Mouse (Mus musculus): ENCODE measurements around the gene Itk. TPM values are rescaled to one million over a fixed set of nuclear protein-coding genes. Genes with fewer than 3 reads are reported as not detected.
A peak's percentile ranks its signal among the peaks of the same experiment; 100 is the strongest.

Itk gene
- polyA plus RNA-seq, 1 experiment = 11.5 TPM

- TF ChIP-seq CTCF (IDR thresholded peaks at IDR 0.05; ENCODE audit: extremely low read depth, insufficient read depth, insufficient read length, insufficient replicate concordance) (no peak), POLR2A (IDR thresholded peaks at IDR 0.05; ENCODE audit: low read depth, low read length) (no peak)
- no peak overlapping the region for H3K4me3 ChIP-seq (ENCODE audit: extremely low read depth, insufficient read depth, insufficient read length)
- DNase-seq (ENCODE audit: low read depth in 1 of 2, low spot score in 2 of 2) = no peak
- peaks cover 6% of the 10 kb centered on the region; the same call in 1 of the 2 replicates for H3K4me1 ChIP-seq (ENCODE audit: control insufficient read depth, insufficient read depth, insufficient read length)
- H3K36me3 ChIP-seq (ENCODE audit: control insufficient read depth, insufficient read depth, low read length) = peaks cover 54% of the 10 kb centered on the region
- no peak overlapping the region for H3K27ac ChIP-seq (ENCODE audit: insufficient read depth, low read length)
- 96% methylated on average over 6 of the region's 6 CpGs for WGBS
- H3K27me3 ChIP-seq (ENCODE audit: control insufficient read depth, insufficient read depth, low read length) = no peaks in the 10 kb centered on the region
Measured at GRCm38 (mm10) chr11:46283800-46284199, 105.5 kb downstream of the Itk start.

GRCm38 (mm10) chr11:46282612-46283011, 106.7 kb downstream of the Itk start:
- 97% methylated on average over 5 of the region's 5 CpGs for WGBS
- Histone ChIP-seq H3K36me3 (ENCODE audit: control insufficient read depth, insufficient read depth, low read length) (peaks cover 50% of the 10 kb centered on the region), H3K27ac (ENCODE audit: insufficient read depth, low read length) (no peak overlapping the region), H3K27me3 (ENCODE audit: control insufficient read depth, insufficient read depth, low read length) (no peaks in the 10 kb centered on the region), H3K4me1 (ENCODE audit: control insufficient read depth, insufficient read depth, insufficient read length) (peaks cover 4% of the 10 kb centered on the region; the same call in 1 of the 2 replicates), H3K4me3 (ENCODE audit: extremely low read depth, insufficient read depth, insufficient read length) (no peak overlapping the region)
- no peak for DNase-seq (ENCODE audit: low read depth in 1 of 2, low spot score in 2 of 2)
- no peak for TF ChIP-seq POLR2A (IDR thresholded peaks at IDR 0.05; ENCODE audit: low read depth, low read length)
- no peak for TF ChIP-seq CTCF (IDR thresholded peaks at IDR 0.05; ENCODE audit: extremely low read depth, insufficient read depth, insufficient read length, insufficient replicate concordance)

- no peaks in the 10 kb centered on the region; the same call in 1 of the 2 replicates for H3K4me1 ChIP-seq (ENCODE audit: control insufficient read depth, insufficient read depth, insufficient read length)
- H3K4me3 ChIP-seq (ENCODE audit: extremely low read depth, insufficient read depth, insufficient read length) = no peak overlapping the region
- H3K27ac ChIP-seq (ENCODE audit: insufficient read depth, low read length) = no peak overlapping the region
- H3K27me3 ChIP-seq (ENCODE audit: control insufficient read depth, insufficient read depth, low read length) = no peaks in the 10 kb centered on the region
- H3K36me3 ChIP-seq (ENCODE audit: control insufficient read depth, insufficient read depth, low read length) = peaks cover 53% of the 10 kb centered on the region
- WGBS = 94% methylated on average over 12 of the region's 12 CpGs
- no peak for TF ChIP-seq POLR2A (IDR thresholded peaks at IDR 0.05; ENCODE audit: low read depth, low read length)
- TF ChIP-seq CTCF (IDR thresholded peaks at IDR 0.05; ENCODE audit: extremely low read depth, insufficient read depth, insufficient read length, insufficient replicate concordance) = no peak
- no peak for DNase-seq (ENCODE audit: low read depth in 1 of 2, low spot score in 2 of 2)
Measured at GRCm38 (mm10) chr11:46278709-46279108, 110.6 kb downstream of the Itk start.

DNA sequence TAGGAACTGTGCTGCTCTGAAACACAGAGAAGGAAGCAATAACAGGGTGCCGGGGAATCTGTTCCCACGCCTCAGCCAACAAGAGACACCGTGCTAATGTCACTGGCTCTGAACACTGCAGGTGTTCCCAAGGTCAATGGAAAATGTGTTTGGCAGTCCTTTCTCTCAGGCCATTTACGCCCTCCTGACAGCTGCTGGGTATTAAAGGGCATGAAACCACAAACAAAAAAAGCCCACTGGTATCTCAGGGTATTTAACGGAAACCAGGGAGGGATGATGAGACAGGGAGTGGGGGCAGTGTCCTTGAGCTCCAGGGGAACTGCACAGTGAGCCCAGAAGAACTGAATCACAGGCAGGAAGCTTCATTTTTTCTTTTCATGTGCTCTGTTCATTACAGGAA, 111.2 kb downstream of the Itk start:
- no peak for DNase-seq (ENCODE audit: low read depth in 1 of 2, low spot score in 2 of 2)
- Histone ChIP-seq H3K4me1 (ENCODE audit: control insufficient read depth, insufficient read depth, insufficient read length) (no peaks in the 10 kb centered on the region; the same call in 1 of the 2 replicates), H3K27ac (ENCODE audit: insufficient read depth, low read length) (no peak overlapping the region), H3K27me3 (ENCODE audit: control insufficient read depth, insufficient read depth, low read length) (no peaks in the 10 kb centered on the region), H3K36me3 (ENCODE audit: control insufficient read depth, insufficient read depth, low read length) (peaks cover 52% of the 10 kb centered on the region), H3K4me3 (ENCODE audit: extremely low read depth, insufficient read depth, insufficient read length) (no peak overlapping the region)
- TF ChIP-seq POLR2A (IDR thresholded peaks at IDR 0.05; ENCODE audit: low read depth, low read length) = no peak
- TF ChIP-seq CTCF (IDR thresholded peaks at IDR 0.05; ENCODE audit: extremely low read depth, insufficient read depth, insufficient read length, insufficient replicate concordance) = no peak
- 61% methylated on average over 5 of the region's 5 CpGs for WGBS

- Histone ChIP-seq H3K36me3 (ENCODE audit: control insufficient read depth, insufficient read depth, low read length) (peaks cover 59% of the 10 kb centered on the region), H3K4me3 (ENCODE audit: extremely low read depth, insufficient read depth, insufficient read length) (no peak overlapping the region), H3K4me1 (ENCODE audit: control insufficient read depth, insufficient read depth, insufficient read length) (no peaks in the 10 kb centered on the region; the same call in 1 of the 2 replicates), H3K27me3 (ENCODE audit: control insufficient read depth, insufficient read depth, low read length) (no peaks in the 10 kb centered on the region), H3K27ac (ENCODE audit: insufficient read depth, low read length) (no peak overlapping the region)
- peak in 1 of 2 experiments; percentile 46 for DNase-seq (ENCODE audit: low read depth in 1 of 2, low spot score in 2 of 2)
- WGBS = 75% methylated on average over 5 of the region's 5 CpGs
- TF ChIP-seq POLR2A (IDR thresholded peaks at IDR 0.05; ENCODE audit: low read depth, low read length) (no peak), CTCF (IDR thresholded peaks at IDR 0.05; ENCODE audit: extremely low read depth, insufficient read depth, insufficient read length, insufficient replicate concordance) (peak; percentile 52; the same call in 1 of the 2 replicates)
Measured at GRCm38 (mm10) chr11:46276778-46277177, 112.5 kb downstream of the Itk start.

DNA sequence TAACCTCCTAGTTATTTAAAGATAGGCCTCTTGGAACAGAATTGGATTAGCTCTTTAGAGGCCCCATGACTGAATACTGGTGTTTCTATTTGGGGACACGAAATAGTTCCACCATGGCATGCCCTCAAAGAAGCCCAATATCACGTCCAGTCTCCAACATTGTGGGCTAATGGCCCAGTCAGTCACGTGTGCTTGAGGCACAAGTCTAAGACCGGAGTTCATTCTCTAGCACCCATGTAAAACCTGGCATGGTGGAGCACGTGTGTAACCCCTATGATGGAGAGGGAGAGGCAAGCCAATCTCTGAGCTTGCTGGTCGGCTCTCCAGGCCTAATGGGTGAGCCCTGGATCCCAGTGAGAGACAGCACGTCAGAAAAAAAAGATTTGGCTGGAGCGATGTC, 113.1 kb downstream of the Itk start:
- H3K4me1 ChIP-seq (ENCODE audit: control insufficient read depth, insufficient read depth, insufficient read length) = no peaks in the 10 kb centered on the region; the same call in 1 of the 2 replicates
- 92% methylated on average over 8 of the region's 8 CpGs for WGBS
- no peak for DNase-seq (ENCODE audit: low read depth in 1 of 2, low spot score in 2 of 2)
- H3K4me3 ChIP-seq (ENCODE audit: extremely low read depth, insufficient read depth, insufficient read length) = no peak overlapping the region
- peaks cover 59% of the 10 kb centered on the region for H3K36me3 ChIP-seq (ENCODE audit: control insufficient read depth, insufficient read depth, low read length)
- H3K27me3 ChIP-seq (ENCODE audit: control insufficient read depth, insufficient read depth, low read length) = no peaks in the 10 kb centered on the region
- no peak overlapping the region for H3K27ac ChIP-seq (ENCODE audit: insufficient read depth, low read length)
- TF ChIP-seq POLR2A (IDR thresholded peaks at IDR 0.05; ENCODE audit: low read depth, low read length) (no peak), CTCF (IDR thresholded peaks at IDR 0.05; ENCODE audit: extremely low read depth, insufficient read depth, insufficient read length, insufficient replicate concordance) (no peak)

DNA sequence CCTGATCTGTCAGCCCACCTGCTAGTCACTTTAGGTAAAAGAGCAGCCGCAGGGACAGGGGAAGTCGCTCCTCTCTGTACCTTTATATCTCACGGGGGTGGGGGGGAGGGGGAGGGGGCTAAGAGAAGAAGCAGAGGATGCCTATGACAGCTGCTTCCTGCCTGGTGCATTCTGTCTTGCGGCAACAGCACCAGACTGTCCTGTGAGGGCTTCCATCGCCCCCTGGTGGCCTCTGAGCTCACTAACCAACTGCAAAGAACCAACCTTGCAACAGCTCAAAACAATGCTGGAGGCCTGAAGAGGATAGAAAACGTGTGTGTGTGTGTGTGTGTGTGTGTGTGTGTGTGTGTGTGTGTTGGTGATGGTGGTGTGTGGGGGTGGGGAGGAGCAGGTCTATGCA, 114.0 kb downstream of the Itk start:
- DNase-seq (ENCODE audit: low read depth in 1 of 2, low spot score in 2 of 2) = peak; percentile 78 to 87
- 4% methylated on average over 6 of the region's 6 CpGs for whole genome bisulfite sequencing

More for the DNA sequence above, 114.0 kb downstream of the Itk start:
- TF ChIP-seq CTCF (IDR thresholded peaks at IDR 0.05; ENCODE audit: extremely low read depth, insufficient read depth, insufficient read length, insufficient replicate concordance) = peak; percentile 89; the same call in 1 of the 2 replicates
- TF ChIP-seq POLR2A (IDR thresholded peaks at IDR 0.05; ENCODE audit: low read depth, low read length) = no peak
- Histone ChIP-seq H3K4me1 (ENCODE audit: control insufficient read depth, insufficient read depth, insufficient read length) (no peaks in the 10 kb centered on the region; the same call in 1 of the 2 replicates), H3K27ac (ENCODE audit: insufficient read depth, low read length) (no peak overlapping the region; the same call in 1 of the 2 replicates), H3K27me3 (ENCODE audit: control insufficient read depth, insufficient read depth, low read length) (no peaks in the 10 kb centered on the region), H3K36me3 (ENCODE audit: control insufficient read depth, insufficient read depth, low read length) (peaks cover 59% of the 10 kb centered on the region), H3K4me3 (ENCODE audit: extremely low read depth, insufficient read depth, insufficient read length) (no peak overlapping the region)

Other genes with a start within 250 kb of the Itk start
- gene Nipal4, start 223.0 kb downstream of the Itk start, polyA plus RNA-seq (2012; rRNA removed) = 0.57 and 0.90 TPM in 2 replicates
- not detected in 2 replicates for gene Fndc9, start 154.0 kb downstream of the Itk start, polyA plus RNA-seq (2012; rRNA removed)
- gene Cyfip2, start 76.7 kb downstream of the Itk start, polyA plus RNA-seq (2012; rRNA removed) = 41.4 and 43.1 TPM in 2 replicates
- 0.69 and 1.2 TPM in 2 replicates for gene Fam71b, start 7.0 kb upstream of the Itk start, polyA plus RNA-seq (2012; rRNA removed)
- gene Med7, start 47.4 kb upstream of the Itk start, polyA plus RNA-seq (2012; rRNA removed) = 14.7 and 21.0 TPM in 2 replicates
- gene Havcr2, start 65.4 kb upstream of the Itk start, polyA plus RNA-seq (2012; rRNA removed) = 2.5 and 3.2 TPM in 2 replicates
- not detected in 2 replicates for gene Gm12169, start 134.7 kb upstream of the Itk start, polyA plus RNA-seq (2012; rRNA removed)
- not detected in 2 replicates for gene BC053393, start 182.0 kb upstream of the Itk start, polyA plus RNA-seq (2012; rRNA removed)
- not detected in 2 replicates for gene Dppa1, start 239.7 kb upstream of the Itk start, polyA plus RNA-seq (2012; rRNA removed)